Mouse (Mus musculus): ENCODE measurements around the gene Csf2.
A peak's percentile ranks its signal among the peaks of the same experiment; 100 is the strongest.

DNA sequence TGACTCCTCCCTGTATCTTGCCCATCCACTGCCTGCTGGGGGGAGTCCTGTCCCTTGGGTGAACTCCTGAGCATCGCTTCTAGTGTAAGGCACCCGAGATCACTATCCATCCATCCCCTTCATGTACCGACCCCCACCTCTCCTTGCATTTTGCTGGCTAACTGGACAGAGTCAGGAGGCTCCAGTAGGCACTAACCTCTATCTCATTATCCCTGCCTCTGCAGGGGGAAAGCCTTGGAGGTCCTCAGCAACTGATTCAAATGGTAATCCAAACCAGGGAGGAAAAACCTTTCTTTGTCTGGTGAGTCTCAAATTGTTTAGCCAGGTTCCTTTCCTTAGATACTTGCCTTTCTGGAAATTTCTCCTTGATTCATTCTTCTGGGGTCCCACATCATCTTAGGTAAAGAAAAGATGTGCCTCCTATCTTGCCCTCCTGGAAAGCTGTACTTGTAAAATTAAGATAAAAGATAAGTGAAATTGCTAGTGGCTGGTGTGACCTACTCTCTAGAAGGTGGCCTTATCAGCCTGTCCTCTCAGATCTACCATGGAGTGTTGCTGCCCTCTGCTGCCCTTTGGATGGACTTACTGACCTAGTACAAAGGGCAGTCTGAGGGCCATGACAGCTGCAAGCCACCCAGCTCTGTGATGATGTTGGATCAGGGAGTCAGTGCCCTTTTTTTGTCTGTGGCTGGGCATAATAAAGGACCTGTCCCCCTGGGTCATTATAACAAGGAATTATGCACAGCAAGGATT is 7.3 kb upstream of the Csf2 start:
- peak; percentile 93 for TF ChIP-seq CTCF (conservative IDR thresholded peaks at IDR 0.05; ENCODE audit: insufficient read depth, insufficient read length, low read depth, low read length)
- no peak for TF ChIP-seq POLR2A (IDR thresholded peaks at IDR 0.05; ENCODE audit: low read depth, low read length)
